ENCODE assay signal across 22 mouse cellular contexts in the genomic region with DNA sequence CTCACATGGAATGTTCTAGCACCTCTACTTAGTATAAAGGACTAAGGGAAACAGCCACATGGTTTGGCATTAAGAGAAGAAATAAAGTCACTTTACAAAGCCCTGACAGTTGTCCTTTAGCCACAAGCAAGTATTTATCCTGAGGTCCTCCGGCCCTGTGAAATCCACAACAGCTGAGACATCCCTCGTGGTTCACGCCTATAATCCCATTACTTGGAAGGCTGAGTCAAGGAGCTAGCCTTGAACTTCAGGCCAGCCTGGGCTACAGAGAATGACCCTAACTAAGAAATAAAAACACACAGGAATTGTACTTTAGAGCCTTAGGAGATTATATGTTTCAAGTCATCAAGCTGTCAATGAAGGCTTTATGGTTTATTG.
DNase-seq lines count a peak whose midpoint lies in the region; ATAC-seq and TF ChIP-seq lines count a peak whose summit lies in the region.
"Had no signal": no experiment of that assay in that cellular context is flagged by ENCODE, and none has a peak within 500 bp of the region (broad histone marks: within the 10 kb centered on the region; RNA-seq: fewer than 3 reads in every experiment).

No protein-coding gene starts in this region.

- ATAC-seq in liver, embryonic 11.5 days (replicated peaks; ENCODE audit: low FRiP score), result no peak
- ATAC-seq in liver, embryonic 13.5 days (ENCODE audit: low read depth), result no peak
- ATAC-seq: forebrain, embryonic 15.5 days; intestine, postnatal 0 days; lung, postnatal 0 days; midbrain, embryonic 13.5 days had no signal

- no peak for DNase-seq in liver, adult 2 months (ENCODE audit: extremely low read depth, low read depth, low spot score)
- DNase-seq in liver, embryonic 11.5 days (ENCODE audit: low spot score), result no peak
- DNase-seq in liver, embryonic 13.5 days, result no peak
- DNase-seq in urinary bladder, postnatal 36 days (ENCODE audit: low spot score in 2 of 2), result no peak
- no peak for DNase-seq in frontal cortex, adult 2 months (ENCODE audit: extremely low spot score in 1 of 2, low spot score in 1 of 2)
- DNase-seq: adrenal gland, adult 8-10 months; cerebellum, adult 18-20 months; cerebellum, postnatal 10 days; heart, postnatal 4 days; kidney, adult 9 months; kidney, postnatal 10 days; thymus, adult 18-20 months had no signal

- no peak for TF ChIP-seq CTCF in liver, adult 2 months (IDR thresholded peaks at IDR 0.05; ENCODE audit: low read depth, low read length)
- no peak for TF ChIP-seq CTCF in bone marrow, adult 2 months (IDR thresholded peaks at IDR 0.05; ENCODE audit: control insufficient read depth, insufficient read depth, low read length)

- 98% methylated on average over 3 of the region's 3 CpGs for WGBS in liver, adult 2 months
- 91% methylated on average over 3 of the region's 3 CpGs for WGBS in liver, embryonic 11.5 days
- 88% methylated on average over 3 of the region's 3 CpGs for WGBS in bone marrow, adult 2 months
- 80% methylated on average over 3 of the region's 3 CpGs for WGBS in liver, embryonic 13.5 days (ENCODE audit: insufficient replicate concordance)

- no peaks in the 10 kb centered on the region for H3K9me3 ChIP-seq in liver, embryonic 11.5 days (ENCODE audit: control insufficient read depth, low read length)
- no peaks in the 10 kb centered on the region for H3K9me3 ChIP-seq in liver, embryonic 13.5 days (replicated peaks)
- H3K9me3 ChIP-seq: embryonic facial prominence, embryonic 13.5 days; forebrain, embryonic 10.5 days; forebrain, embryonic 15.5 days; hindbrain, embryonic 13.5 days; limb, embryonic 12.5 days; midbrain, embryonic 13.5 days had no signal

- H3K9ac ChIP-seq in liver, adult 2 months (ENCODE audit: low read depth, low read length), result no peak overlapping the region
- H3K9ac ChIP-seq in liver, embryonic 11.5 days (ENCODE audit: low read depth, low read length), result no peak overlapping the region
- H3K9ac ChIP-seq in liver, embryonic 13.5 days, result no peak overlapping the region
- H3K9ac ChIP-seq: embryonic facial prominence, embryonic 13.5 days; forebrain, embryonic 15.5 days; hindbrain, embryonic 13.5 days; limb, embryonic 12.5 days; midbrain, embryonic 13.5 days had no signal

- no peaks in the 10 kb centered on the region for H3K27me3 ChIP-seq in liver, adult 2 months (ENCODE audit: control insufficient read depth, insufficient read depth, low read length)
- no peaks in the 10 kb centered on the region for H3K27me3 ChIP-seq in liver, embryonic 11.5 days (replicated peaks; ENCODE audit: control insufficient read depth, insufficient read depth, low read length)
- H3K27me3 ChIP-seq in liver, embryonic 13.5 days, result no peaks in the 10 kb centered on the region
- H3K27me3 ChIP-seq in myocyte (ENCODE audit: control insufficient read depth, insufficient read depth, insufficient read length), result no peaks in the 10 kb centered on the region
- H3K27me3 ChIP-seq: embryonic facial prominence, embryonic 13.5 days; forebrain, embryonic 15.5 days; hindbrain, embryonic 13.5 days; limb, embryonic 12.5 days; midbrain, embryonic 13.5 days had no signal

- no peaks in the 10 kb centered on the region for H3K4me1 ChIP-seq in liver, adult 2 months (ENCODE audit: control insufficient read depth, insufficient read depth, low read length)
- H3K4me1 ChIP-seq in liver, embryonic 11.5 days (replicated peaks; ENCODE audit: control insufficient read depth, insufficient read depth, low read length), result no peaks in the 10 kb centered on the region; the same call in 1 of the 2 replicates
- H3K4me1 ChIP-seq in bone marrow, adult 2 months (ENCODE audit: control insufficient read depth, insufficient read depth, low read length), result peaks cover 16% of the 10 kb centered on the region
- peaks cover 4% of the 10 kb centered on the region; the same call in 1 of the 2 replicates for H3K4me1 ChIP-seq in liver, embryonic 13.5 days (replicated peaks)
- H3K4me1 ChIP-seq: hindbrain, embryonic 13.5 days had no signal

- H3K4me2 ChIP-seq in liver, embryonic 11.5 days, result no peak overlapping the region
- H3K4me2 ChIP-seq in liver, embryonic 13.5 days, result no peak overlapping the region
- H3K4me2 ChIP-seq in myocyte (ENCODE audit: low read depth), result no peak overlapping the region
- H3K4me2 ChIP-seq: embryonic facial prominence, embryonic 13.5 days; forebrain, embryonic 15.5 days; hindbrain, embryonic 13.5 days; limb, embryonic 12.5 days; midbrain, embryonic 13.5 days had no signal

- peak overlapping the region; percentile 34; the same call in 1 of the 2 replicates for H3K27ac ChIP-seq in liver, adult 2 months (replicated peaks; ENCODE audit: insufficient read depth, low read depth, low read length)
- H3K27ac ChIP-seq in liver, embryonic 11.5 days (ENCODE audit: low read depth, low read length), result no peak overlapping the region
- H3K27ac ChIP-seq in bone marrow, adult 2 months (ENCODE audit: control insufficient read depth, insufficient read depth, low read depth, low read length, poor library complexity), result peak overlapping the region; percentile 81
- peak overlapping the region; percentile 36; the same call in 1 of the 2 replicates for H3K27ac ChIP-seq in liver, embryonic 13.5 days
- H3K27ac ChIP-seq: embryonic facial prominence, embryonic 13.5 days; forebrain, embryonic 10.5 days; forebrain, embryonic 15.5 days; hindbrain, embryonic 13.5 days; limb, embryonic 12.5 days; midbrain, embryonic 13.5 days had no signal

- no peak for TF ChIP-seq POLR2A in liver, adult 2 months (IDR thresholded peaks at IDR 0.05; ENCODE audit: extremely low read depth, insufficient read depth, low read length)
- no peak for TF ChIP-seq POLR2A in bone marrow, adult 2 months (IDR thresholded peaks at IDR 0.05; ENCODE audit: borderline replicate concordance, control insufficient read depth, low read depth, low read length)
- no peak for TF ChIP-seq POLR2A in myocyte (IDR thresholded peaks at IDR 0.05; ENCODE audit: insufficient read length, low read depth)

- H3ac ChIP-seq in myocyte (ENCODE audit: control insufficient read depth, insufficient read length), result no peak overlapping the region

- H3K4me3 ChIP-seq in liver, adult 2 months (ENCODE audit: insufficient read depth, low read depth, low read length), result no peak overlapping the region
- no peak overlapping the region for H3K4me3 ChIP-seq in liver, embryonic 11.5 days (ENCODE audit: low read depth, low read length)
- H3K4me3 ChIP-seq in bone marrow, adult 2 months (replicated peaks; ENCODE audit: control insufficient read depth, low read depth, low read length), result no peak overlapping the region
- H3K4me3 ChIP-seq in liver, embryonic 13.5 days (replicated peaks), result no peak overlapping the region
- H3K4me3 ChIP-seq in myocyte, result no peak overlapping the region
- H3K4me3 ChIP-seq: embryonic facial prominence, embryonic 13.5 days; forebrain, embryonic 10.5 days; forebrain, embryonic 15.5 days; hindbrain, embryonic 13.5 days; limb, embryonic 12.5 days; midbrain, embryonic 13.5 days had no signal

- no peaks in the 10 kb centered on the region for H3K36me3 ChIP-seq in liver, adult 2 months (ENCODE audit: control insufficient read depth, insufficient read depth, low read length)
- no peaks in the 10 kb centered on the region for H3K36me3 ChIP-seq in liver, embryonic 11.5 days (ENCODE audit: control insufficient read depth, insufficient read depth, low read length)
- H3K36me3 ChIP-seq in liver, embryonic 13.5 days, result no peaks in the 10 kb centered on the region
- no peaks in the 10 kb centered on the region for H3K36me3 ChIP-seq in myocyte (ENCODE audit: control insufficient read depth, insufficient read depth)
- H3K36me3 ChIP-seq: embryonic facial prominence, embryonic 13.5 days; forebrain, embryonic 10.5 days; forebrain, embryonic 15.5 days; hindbrain, embryonic 13.5 days; limb, embryonic 12.5 days; midbrain, embryonic 13.5 days had no signal

- no peaks in the 10 kb centered on the region for H3K79me2 ChIP-seq in liver, adult 2 months (ENCODE audit: control insufficient read depth, insufficient read depth, low read length)
- H3K79me2 ChIP-seq in myocyte (ENCODE audit: control insufficient read depth, insufficient read depth), result no peaks in the 10 kb centered on the region

TF ChIP-seq in myocyte, 11 proteins besides CTCF, POLR2A, EP300 and RAD21:
- peak in 2 of 3 experiments; percentile 79 to 81 for TF ChIP-seq MYOG (IDR thresholded peaks at IDR 0.05; ENCODE audit: control insufficient read depth in 1 of 3, insufficient read depth in 1 of 3, insufficient read length in 2 of 3, low read depth in 2 of 3)
- no peak for TF ChIP-seq E2F4 (IDR thresholded peaks at IDR 0.05; ENCODE audit: insufficient read depth)
- no peak for TF ChIP-seq REST (IDR thresholded peaks at IDR 0.05; ENCODE audit: insufficient read depth, insufficient read length)
- TF ChIP-seq CEBPB (IDR thresholded peaks at IDR 0.05; ENCODE audit: insufficient read depth, poor library complexity, severe bottlenecking), result no peak
- TF ChIP-seq USF1 (IDR thresholded peaks at IDR 0.05; ENCODE audit: low read depth), result no peak
- TF ChIP-seq MYOD1 (IDR thresholded peaks at IDR 0.05; ENCODE audit: control insufficient read depth in 1 of 3, insufficient read length in 2 of 3, low read depth in 2 of 3), result peak; percentile 10 to 71 (median 43)
- no peak for TF ChIP-seq POLR2AphosphoS2 (IDR thresholded peaks at IDR 0.05; ENCODE audit: insufficient read length, low read depth)
- TF ChIP-seq TCF12 (IDR thresholded peaks at IDR 0.05; ENCODE audit: insufficient read depth, poor library complexity, severe bottlenecking), result peak; percentile 66
- TF ChIP-seq TCF3 (IDR thresholded peaks at IDR 0.05; ENCODE audit: insufficient read length, low read depth), result peak; percentile 16
